Mouse (Mus musculus) neural tube, embryonic 15.5 days (tissue): ENCODE data around the gene Gm13102. TPM values are rescaled to one million over a fixed set of nuclear protein-coding genes. Genes with fewer than 3 reads are reported as not detected.
"Not testable (repeated sequence)": the region's sequence is repeated elsewhere in the genome, so short reads cannot be mapped to it uniquely, and the experiment has no call there.

Experiments used
- ATAC-seq: fragments of 200-750 bp; cut with Nextera tagmentation; 2 replicates; pipeline ENCODE4 v1.8.0; 2017; ENCODE audit warnings: mild to moderate bottlenecking, moderate TSS enrichment, moderate library complexity; ENCODE audit not compliant: low FRiP score
- H3K27ac ChIP-seq: fragments of 300-500 bp; sonication (generic); replicated peaks from 2 replicates; pipeline ENCODE4 v1.5.1; 2015; ENCODE audit warnings: mild to moderate bottlenecking, inconsistent platforms
- H3K27me3 ChIP-seq: fragments of 300-500 bp; sonication (generic); replicated peaks from 2 replicates; pipeline ENCODE4 v1.6.1; 2015; ENCODE audit warnings: inconsistent platforms
- H3K36me3 ChIP-seq: fragments of 300-500 bp; sonication (generic); 2 replicates; pipeline ENCODE4 v1.6.1; 2015; ENCODE audit warnings: inconsistent platforms
- H3K4me1 ChIP-seq: fragments of 300-500 bp; sonication (generic); 2 replicates; pipeline ENCODE4 v1.6.1; 2015; ENCODE audit warnings: inconsistent platforms
- H3K4me2 ChIP-seq: fragments of 300-500 bp; sonication (generic); 2 replicates; pipeline ENCODE4 v1.6.1; 2015; ENCODE audit warnings: inconsistent platforms, mild to moderate bottlenecking, moderate library complexity
- H3K4me3 ChIP-seq: fragments of 300-500 bp; sonication (generic); replicated peaks from 2 replicates; pipeline ENCODE4 v1.5.1; 2015; ENCODE audit warnings: mild to moderate bottlenecking, inconsistent platforms
- H3K9ac ChIP-seq: fragments of 300-500 bp; sonication (generic); replicated peaks from 2 replicates; pipeline ENCODE4 v1.6.1; 2015; ENCODE audit warnings: mild to moderate bottlenecking, inconsistent platforms
- H3K9me3 ChIP-seq: fragments of 300-500 bp; sonication (generic); replicated peaks from 2 replicates; pipeline ENCODE4 v1.6.1; 2016; ENCODE audit warnings: inconsistent platforms
- WGBS: fragments of 180-500 bp; shearing (Covaris S2); methylation state at CpG from one replicate; pipeline ENCODE4 v1.1.7; 2015; ENCODE audit warnings: mixed read lengths; 5-methylcytosine and 5-hydroxymethylcytosine counted together
- polyA plus RNA-seq: library from polyadenylated mRNA; unstranded; fragments of >200 nt; fragmentation: Nextera tagmentation; extraction: Ambion mirVana; gene quantifications from 2 replicates; pipeline ENCODE4 v1.2.1, GENCODE M21; 2015

The Gm13102 gene
- not detected in 2 replicates for polyA plus RNA-seq

- not testable (repeated sequence) for ATAC-seq, H3K4me1 ChIP-seq, H3K4me3 ChIP-seq, H3K9ac ChIP-seq, H3K4me2 ChIP-seq, H3K27me3 ChIP-seq, H3K36me3 ChIP-seq, H3K27ac ChIP-seq, H3K9me3 ChIP-seq
- WGBS, result 83% methylated on average over 1 of the region's 2 CpGs
Observed at GRCm38 (mm10) chr4:144106174-144106573, at the start of gene Gm13102. TSS of gene Gm13102 (plus strand) at chr4:144106474.

- ATAC-seq, H3K4me1 ChIP-seq, H3K27me3 ChIP-seq, H3K27ac ChIP-seq, H3K36me3 ChIP-seq, H3K4me2 ChIP-seq, H3K9me3 ChIP-seq, H3K4me3 ChIP-seq, H3K9ac ChIP-seq: not testable (repeated sequence)
- WGBS, result 88% methylated on average over 3 of the region's 3 CpGs
Observed at GRCm38 (mm10) chr4:144058826-144059225, 47.4 kb upstream of the Gm13102 start, which contains the start of gene Pramel4. TSS of gene Pramel4 (plus strand) at chr4:144059126.

Other genes starting within 250 kb of the Gm13102 start
- gene Pramef6, start 206.1 kb upstream of the Gm13102 start, polyA plus RNA-seq, result not detected in 2 replicates
- not detected in 2 replicates for gene Pramef25, start 155.5 kb upstream of the Gm13102 start, polyA plus RNA-seq
- gene Gm13101, start 139.5 kb upstream of the Gm13102 start, polyA plus RNA-seq, result not detected in 2 replicates
- gene Pramef17, start 112.1 kb upstream of the Gm13102 start, polyA plus RNA-seq, result not detected in 2 replicates
- not detected in 2 replicates for gene Pramel4, start 47.3 kb upstream of the Gm13102 start, polyA plus RNA-seq
- gene Oog3, start 56.2 kb downstream of the Gm13102 start, polyA plus RNA-seq, result not detected in 2 replicates
- gene Oog2, start 84.2 kb downstream of the Gm13102 start, polyA plus RNA-seq, result not detected in 2 replicates
- gene C87977, start 106.8 kb downstream of the Gm13102 start, polyA plus RNA-seq, result not detected in 2 replicates
- gene Pramel5, start 174.0 kb downstream of the Gm13102 start, polyA plus RNA-seq, result not detected in 2 replicates
- not detected in 2 replicates for gene Gm13128, start 223.8 kb downstream of the Gm13102 start, polyA plus RNA-seq